Mouse (Mus musculus) liver, adult 2 months (tissue): ENCODE measurements around the gene Lonp1.

ENCODE experiments used
- CTCF ChIP-seq: fragments of 200-500 bp; IDR thresholded peaks from 2 replicates; pipeline ENCODE4 v1.5.1; 2011; ENCODE audit warnings: low read depth, low read length, control low read depth
- POLR2A ChIP-seq: fragments of 200-500 bp; IDR thresholded peaks from 2 replicates; pipeline ENCODE4 v1.6.1; 2011; ENCODE audit warnings: low read length, control low read depth; ENCODE audit not compliant: insufficient read depth; ENCODE audit errors: extremely low read depth

DNA sequence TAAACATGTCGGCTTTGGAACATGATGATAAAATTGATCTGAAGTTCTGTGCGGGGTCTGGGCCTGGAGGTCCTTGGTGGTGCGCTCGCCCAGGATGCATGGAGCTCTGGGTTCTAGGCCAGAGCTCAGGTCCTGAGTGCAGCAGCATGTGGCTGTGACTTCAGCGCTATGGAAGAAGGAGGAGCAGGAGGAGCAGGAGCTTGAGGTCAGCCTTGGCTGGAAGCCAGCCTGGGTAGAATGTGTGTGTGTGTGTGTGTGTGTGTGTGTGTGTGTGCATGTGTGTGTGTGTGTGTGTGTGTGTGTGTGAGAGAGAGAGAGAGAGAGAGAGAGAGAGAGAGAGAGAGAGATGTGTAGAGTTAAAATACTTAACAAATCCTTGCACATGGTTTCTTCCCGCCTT, 29.5 kb upstream of the Lonp1 start:
- TF ChIP-seq CTCF (no peak), POLR2A (no peak)
